Mouse (Mus musculus) cerebellum, adult 2 months (tissue): ENCODE data around the gene Epb41l1.

ENCODE experiments used
- CTCF ChIP-seq: fragments of 200-500 bp; IDR thresholded peaks from 2 replicates; pipeline ENCODE4 v1.5.1; 2011; ENCODE audit warnings: low read depth, mild to moderate bottlenecking, control low read depth, low read length, moderate library complexity, borderline replicate concordance; ENCODE audit not compliant: insufficient read depth
- POLR2A ChIP-seq: fragments of 200-500 bp; IDR thresholded peaks from 2 replicates; pipeline ENCODE4 v1.6.1; 2011; ENCODE audit warnings: low read length, control low read depth, borderline replicate concordance; ENCODE audit not compliant: insufficient read depth

DNA sequence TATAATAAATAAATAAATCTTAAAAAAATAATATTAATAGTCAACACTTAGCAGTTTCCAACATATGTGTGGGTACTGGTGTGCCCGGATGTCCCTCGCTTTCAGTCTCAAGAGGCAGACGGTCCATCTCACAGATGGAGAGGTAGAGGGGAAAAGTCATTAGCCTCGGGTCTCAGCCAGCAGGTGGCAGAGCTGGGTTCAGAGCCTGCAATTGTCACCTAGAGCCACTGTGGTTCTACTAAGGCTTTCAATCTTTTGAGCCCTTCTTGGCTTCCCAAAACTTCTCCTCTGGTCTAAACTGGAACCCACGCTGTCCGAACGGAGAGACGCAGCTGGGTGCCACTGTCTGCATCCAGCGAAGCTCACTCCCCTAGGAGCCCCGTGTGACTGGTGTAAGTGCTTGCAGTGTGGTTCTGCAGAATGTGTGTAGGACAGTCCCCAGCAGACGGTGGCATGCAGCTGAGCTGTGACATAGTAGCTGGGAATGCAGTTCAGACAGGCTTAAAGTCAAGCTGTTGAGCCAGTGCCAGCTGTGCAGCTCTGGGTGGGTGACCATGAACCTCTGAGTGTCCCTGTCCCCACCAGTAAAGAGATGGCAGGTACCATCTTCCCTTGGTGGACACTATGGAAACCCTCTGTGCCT, 163.6 kb downstream of the Epb41l1 start:
- no peak for TF ChIP-seq POLR2A
- peak; percentile 69 for TF ChIP-seq CTCF
